Mouse (Mus musculus) thymus, postnatal 36 days (tissue): Measurements from ENCODE around the gene Ostf1.
A peak's percentile ranks its signal among the peaks of the same experiment; 100 is the strongest.
"Not testable (repeated sequence)": the region's sequence is repeated elsewhere in the genome, so short reads cannot be mapped to it uniquely, and the experiment has no call there.

Experiments used
- DNase-seq, 2 experiments: peaks; one replicate each; pipeline ENCODE4 v3.0.0; 2022; ENCODE audit warnings: mixed read lengths in 2 of 2

Gene Ostf1

GRCm38 (mm10) chr19:18596876-18597275, 34.7 kb downstream of the Ostf1 start:
- no peak for DNase-seq

GRCm38 (mm10) chr19:18593722-18594121, 37.9 kb downstream of the Ostf1 start:
- no peak for DNase-seq

- DNase-seq = no peak
These were observed 38.7 kb downstream of the Ostf1 start for GRCm38 (mm10) chr19:18592919-18593318.

- DNase-seq = peak; percentile 19 to 28
These were observed 40.7 kb downstream of the Ostf1 start for GRCm38 (mm10) chr19:18590942-18591354.

GRCm38 (mm10) chr19:18590234-18590633, 41.4 kb downstream of the Ostf1 start:
- DNase-seq = no peak

GRCm38 (mm10) chr19:18589276-18589675, 42.3 kb downstream of the Ostf1 start:
- DNase-seq = no peak

GRCm38 (mm10) chr19:18588801-18589200, 42.8 kb downstream of the Ostf1 start:
- not testable (repeated sequence) for DNase-seq

GRCm38 (mm10) chr19:18588243-18588642, 43.4 kb downstream of the Ostf1 start:
- no peak for DNase-seq

GRCm38 (mm10) chr19:18587118-18587517, 44.5 kb downstream of the Ostf1 start:
- DNase-seq = no peak

- no peak for DNase-seq
These were observed 47.0 kb downstream of the Ostf1 start for GRCm38 (mm10) chr19:18584621-18585020.

GRCm38 (mm10) chr19:18583706-18584105, 47.9 kb downstream of the Ostf1 start:
- DNase-seq = no peak

GRCm38 (mm10) chr19:18582887-18583286, 48.7 kb downstream of the Ostf1 start:
- DNase-seq = no peak

- DNase-seq = no peak
These were observed 49.4 kb downstream of the Ostf1 start for GRCm38 (mm10) chr19:18582226-18582625.

- no peak for DNase-seq
These were observed 50.6 kb downstream of the Ostf1 start for GRCm38 (mm10) chr19:18581046-18581445.

- DNase-seq = no peak
These were observed 52.6 kb downstream of the Ostf1 start for GRCm38 (mm10) chr19:18579012-18579358.

GRCm38 (mm10) chr19:18578216-18579011, 53.2 kb downstream of the Ostf1 start:
- no peak for DNase-seq

- DNase-seq = no peak
These were observed 54.3 kb downstream of the Ostf1 start for GRCm38 (mm10) chr19:18577348-18577747.

GRCm38 (mm10) chr19:18575891-18576290, 55.7 kb downstream of the Ostf1 start:
- no peak for DNase-seq

GRCm38 (mm10) chr19:18573907-18574306, 57.7 kb downstream of the Ostf1 start:
- no peak for DNase-seq

GRCm38 (mm10) chr19:18573443-18573842, 58.2 kb downstream of the Ostf1 start:
- no peak for DNase-seq

- no peak for DNase-seq
These were observed 62.1 kb downstream of the Ostf1 start for GRCm38 (mm10) chr19:18569496-18569895.

GRCm38 (mm10) chr19:18568828-18569430, 62.7 kb downstream of the Ostf1 start:
- no peak for DNase-seq

GRCm38 (mm10) chr19:18567936-18568827, 63.4 kb downstream of the Ostf1 start:
- no peak for DNase-seq
